Mouse (Mus musculus) megakaryocyte, embryonic 14.5 days (primary cell): ENCODE measurements around the gene S100b. TPM values are rescaled to one million over a fixed set of nuclear protein-coding genes. Genes with fewer than 3 reads are reported as not detected.
A peak's percentile ranks its signal among the peaks of the same experiment; 100 is the strongest.

Experiments
- H3K27me3 ChIP-seq: replicated peaks from 2 replicates; pipeline ENCODE3; 2012; ENCODE audit warnings: inconsistent platforms
- H3K36me3 ChIP-seq: replicated peaks from 2 replicates; pipeline ENCODE3; 2012; ENCODE audit warnings: low read length, inconsistent platforms, mixed read lengths
- H3K4me1 ChIP-seq: 2 replicates; pipeline ENCODE4 v1.6.1; 2012; ENCODE audit warnings: inconsistent platforms
- H3K4me3 ChIP-seq: replicated peaks from 2 replicates; pipeline ENCODE3; 2012; ENCODE audit warnings: moderate library complexity, mild to moderate bottlenecking, inconsistent platforms
- H3K9me3 ChIP-seq: 2 replicates; pipeline ENCODE4 v1.6.1; 2012; ENCODE audit warnings: inconsistent platforms
- FLI1 ChIP-seq: IDR thresholded peaks from 2 replicates; pipeline ENCODE4 v1.6.1; 2012; ENCODE audit warnings: low read length, inconsistent platforms, mixed read lengths
- GATA1 ChIP-seq: IDR thresholded peaks from 3 replicates; pipeline ENCODE4 v1.6.1; 2012; ENCODE audit warnings: mixed read lengths, low read length, inconsistent platforms, borderline replicate concordance
- polyA plus RNA-seq: library from polyadenylated mRNA; stranded (reverse); fragments of >175 nt; gene quantifications from 2 replicates; pipeline ENCODE4 v1.2.3, GENCODE M21; 2012; ENCODE audit warnings: low replicate concordance; ENCODE audit not compliant: insufficient read depth

S100b gene
- polyA plus RNA-seq, 1 experiment = not detected

GRCm38 (mm10) chr10:76237341-76238225 is 16.1 kb upstream of the S100b start, which contains the start of gene Prmt2:
Gene Prmt2, minus strand, starts transcription at chr10:76237865.
- Histone ChIP-seq H3K4me1 (peaks cover 22% of the 10 kb centered on the region), H3K9me3 (no peaks in the 10 kb centered on the region), H3K36me3 (peaks cover 13% of the 10 kb centered on the region), H3K4me3 (peak within 1 kb of the TSS; percentile 98), H3K27me3 (peaks cover 5% of the 10 kb centered on the region)
- TF ChIP-seq FLI1 = no peak
- no peak for TF ChIP-seq GATA1

DNA sequence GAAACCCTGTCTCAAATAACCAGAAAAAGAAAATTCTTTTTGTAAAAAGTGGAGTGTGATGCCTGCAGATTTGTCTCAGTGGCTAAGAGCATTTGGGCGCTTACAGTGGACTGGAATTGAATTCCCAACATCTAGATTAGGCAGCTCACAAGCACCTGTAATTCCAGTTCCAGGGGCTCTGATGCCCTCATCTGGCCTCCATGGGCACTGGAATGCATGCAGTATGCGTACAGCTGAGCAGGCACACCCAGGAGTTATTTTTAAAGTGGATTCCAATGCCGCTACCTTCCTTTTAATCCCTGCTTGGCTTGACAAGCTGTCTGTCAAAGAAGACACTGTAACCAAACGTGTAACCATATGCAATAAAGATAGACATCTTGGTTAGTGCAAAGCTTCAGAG is 14.3 kb upstream of the S100b start:
- TF ChIP-seq GATA1 (no peak), FLI1 (no peak)
- Histone ChIP-seq H3K36me3 (peaks cover 13% of the 10 kb centered on the region), H3K27me3 (peaks cover 10% of the 10 kb centered on the region), H3K4me3 (no peak overlapping the region), H3K4me1 (peaks cover 22% of the 10 kb centered on the region), H3K9me3 (peaks cover 8% of the 10 kb centered on the region; the same call in 1 of the 2 replicates)

DNA sequence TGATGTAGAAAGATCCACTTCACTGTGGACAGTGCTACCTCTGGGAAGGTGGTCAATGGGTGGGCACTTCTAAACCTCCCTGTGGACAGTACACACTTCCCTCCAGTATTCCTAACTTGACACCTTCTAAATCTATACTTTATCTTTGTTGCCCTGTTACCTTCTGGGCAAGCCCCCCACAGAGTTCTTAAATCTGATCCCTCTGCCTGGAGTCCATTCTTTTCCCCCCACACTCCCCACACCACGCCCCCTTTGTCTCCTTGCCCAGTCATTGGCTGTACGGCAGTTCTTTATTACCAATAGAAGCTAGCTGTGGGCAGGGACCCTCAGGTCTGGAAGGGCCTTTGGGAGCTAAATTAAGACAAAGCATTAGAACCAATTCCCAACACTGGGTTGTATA is 8.5 kb upstream of the S100b start:
- TF ChIP-seq GATA1 = no peak
- no peak for TF ChIP-seq FLI1
- Histone ChIP-seq H3K27me3 (peaks cover 27% of the 10 kb centered on the region), H3K4me3 (no peak overlapping the region), H3K4me1 (no peaks in the 10 kb centered on the region; the same call in 1 of the 2 replicates), H3K9me3 (peaks cover 8% of the 10 kb centered on the region; the same call in 1 of the 2 replicates), H3K36me3 (no peaks in the 10 kb centered on the region)

DNA sequence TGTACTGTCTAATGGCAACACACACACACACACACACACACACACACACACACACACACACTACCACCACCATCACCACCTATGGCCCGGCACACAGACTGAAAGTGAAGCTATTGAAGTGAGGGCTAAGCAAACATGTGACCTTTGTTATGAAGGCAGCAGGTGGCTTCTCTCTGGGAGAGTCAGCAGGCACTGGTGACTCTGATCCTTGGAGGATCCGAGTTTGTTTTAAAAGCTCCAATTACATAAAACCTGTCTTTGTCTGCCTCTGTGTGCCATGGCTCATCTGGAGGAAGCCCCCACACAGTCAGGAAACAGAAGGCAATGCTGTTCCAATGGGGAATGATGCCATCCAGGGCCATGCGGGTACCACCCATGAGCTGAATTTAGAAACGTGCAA is 7.1 kb upstream of the S100b start:
- H3K9me3 ChIP-seq = peaks cover 8% of the 10 kb centered on the region; the same call in 1 of the 2 replicates
- TF ChIP-seq GATA1 (no peak), FLI1 (no peak)
- peaks cover 26% of the 10 kb centered on the region for H3K27me3 ChIP-seq
- no peak overlapping the region for H3K4me3 ChIP-seq
- H3K36me3 ChIP-seq = no peaks in the 10 kb centered on the region
- no peaks in the 10 kb centered on the region; the same call in 1 of the 2 replicates for H3K4me1 ChIP-seq

DNA sequence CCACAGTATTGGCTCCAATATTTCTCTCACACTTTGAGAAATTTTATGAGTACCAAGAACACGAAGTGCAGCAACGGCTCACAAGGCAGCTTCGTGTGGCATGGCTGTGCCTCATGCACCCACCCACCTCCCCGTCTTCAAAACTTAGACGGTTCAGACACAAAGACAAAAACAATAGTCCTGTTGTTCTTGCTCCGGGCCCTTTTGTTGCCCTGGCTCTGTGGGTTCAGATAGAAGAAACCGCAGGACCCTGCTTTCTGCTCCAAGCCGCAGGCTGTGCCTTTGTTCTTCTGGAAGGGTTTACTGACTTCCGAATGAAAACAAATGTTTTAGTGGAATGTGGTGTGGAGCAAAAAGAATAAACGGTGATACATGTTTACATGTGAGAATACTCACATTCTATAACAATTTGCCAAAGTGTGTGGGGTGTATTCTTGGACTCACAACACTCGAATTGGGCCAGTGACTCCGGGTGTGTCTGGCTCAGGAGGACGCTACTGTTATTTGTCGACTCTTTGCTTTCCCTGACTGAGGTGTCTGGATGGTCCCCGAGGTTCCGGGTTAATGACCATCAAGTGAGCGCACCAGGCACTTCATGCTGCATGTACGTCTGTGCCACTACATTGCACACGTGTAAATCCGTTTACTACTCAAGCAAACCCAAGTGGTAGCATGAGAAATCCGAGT is 5.5 kb upstream of the S100b start:
- TF ChIP-seq GATA1 (no peak), FLI1 (no peak)
- no peak overlapping the region for H3K4me3 ChIP-seq
- peaks cover 8% of the 10 kb centered on the region; the same call in 1 of the 2 replicates for H3K9me3 ChIP-seq
- no peaks in the 10 kb centered on the region for H3K36me3 ChIP-seq
- peaks cover 5% of the 10 kb centered on the region for H3K4me1 ChIP-seq
- peaks cover 22% of the 10 kb centered on the region for H3K27me3 ChIP-seq

DNA sequence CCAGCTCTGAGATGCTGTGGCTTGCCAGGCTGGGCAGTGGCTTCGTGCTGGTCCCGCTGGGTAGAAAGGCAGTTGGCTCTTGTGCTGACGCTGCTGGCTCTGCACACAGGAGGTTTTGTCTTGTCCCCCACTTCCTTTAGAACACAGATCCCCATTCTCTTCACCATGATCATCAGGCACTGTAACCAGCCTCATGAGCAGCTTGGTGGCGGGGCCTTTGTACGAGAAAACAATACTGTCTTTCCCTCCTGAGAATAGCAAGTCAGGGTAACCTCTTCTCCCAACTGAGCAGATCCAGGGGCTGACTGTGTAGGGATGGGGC is 5.0 kb upstream of the S100b start:
- no peak overlapping the region for H3K4me3 ChIP-seq
- peaks cover 4% of the 10 kb centered on the region; the same call in 1 of the 2 replicates for H3K9me3 ChIP-seq
- peaks cover 24% of the 10 kb centered on the region for H3K27me3 ChIP-seq
- H3K4me1 ChIP-seq = peaks cover 5% of the 10 kb centered on the region
- no peak for TF ChIP-seq FLI1
- TF ChIP-seq GATA1 = no peak
- H3K36me3 ChIP-seq = no peaks in the 10 kb centered on the region

DNA sequence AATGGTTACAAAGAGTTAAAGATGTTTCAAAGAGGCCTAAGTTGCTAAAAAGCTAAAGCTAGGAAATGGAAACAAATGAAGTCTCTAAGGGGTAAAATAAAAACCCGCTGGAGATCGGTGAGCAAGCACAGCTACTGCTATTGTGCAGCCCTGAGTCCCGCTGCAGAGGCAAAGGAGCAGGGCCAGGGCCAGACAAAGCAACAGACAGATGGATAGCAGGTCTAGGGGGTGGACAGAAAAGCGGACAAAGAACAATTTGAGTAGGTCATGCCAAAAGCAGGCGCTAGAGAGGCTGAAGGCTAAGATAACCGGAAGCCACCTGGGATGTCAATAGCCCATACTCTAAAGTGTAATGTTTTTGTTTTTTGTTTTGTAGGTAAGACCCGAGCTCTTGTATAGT is 2.8 kb upstream of the S100b start:
- no peaks in the 10 kb centered on the region for H3K36me3 ChIP-seq
- H3K9me3 ChIP-seq = no peaks in the 10 kb centered on the region
- no peak overlapping the region for H3K4me3 ChIP-seq
- peaks cover 5% of the 10 kb centered on the region for H3K4me1 ChIP-seq
- H3K27me3 ChIP-seq = peaks cover 27% of the 10 kb centered on the region
- TF ChIP-seq FLI1 (no peak), GATA1 (no peak)

DNA sequence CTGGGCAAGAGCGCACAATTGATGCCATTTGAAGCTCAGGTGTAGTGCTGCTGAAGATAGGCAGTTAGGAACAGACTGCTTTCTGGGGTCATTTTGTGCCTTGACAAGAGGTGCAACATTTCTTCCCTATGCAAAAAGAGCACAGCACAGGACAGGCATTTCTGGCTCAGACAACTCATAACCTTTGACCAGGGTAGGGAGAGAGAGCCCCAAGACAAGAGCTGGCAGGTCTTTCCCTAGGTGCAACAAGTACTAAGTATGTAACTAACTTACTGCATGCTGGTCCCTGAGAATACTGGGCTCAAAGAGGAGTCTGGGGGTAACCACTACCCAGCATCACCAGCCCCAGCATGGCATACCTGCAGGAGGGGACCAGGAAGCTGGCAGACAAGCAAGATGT is 574 bp upstream of the S100b start:
- H3K4me3 ChIP-seq = no peak overlapping the region
- H3K4me1 ChIP-seq = peaks cover 19% of the 10 kb centered on the region
- peaks cover 19% of the 10 kb centered on the region for H3K27me3 ChIP-seq
- TF ChIP-seq FLI1 = no peak
- TF ChIP-seq GATA1 = no peak
- H3K36me3 ChIP-seq = no peaks in the 10 kb centered on the region
- no peaks in the 10 kb centered on the region for H3K9me3 ChIP-seq

- TF ChIP-seq FLI1 = no peak
- no peak for TF ChIP-seq GATA1
- H3K27me3 ChIP-seq = peaks cover 9% of the 10 kb centered on the region
Observed at GRCm38 (mm10) chr10:76255617-76256016, 2.0 kb downstream of the S100b start.

DNA sequence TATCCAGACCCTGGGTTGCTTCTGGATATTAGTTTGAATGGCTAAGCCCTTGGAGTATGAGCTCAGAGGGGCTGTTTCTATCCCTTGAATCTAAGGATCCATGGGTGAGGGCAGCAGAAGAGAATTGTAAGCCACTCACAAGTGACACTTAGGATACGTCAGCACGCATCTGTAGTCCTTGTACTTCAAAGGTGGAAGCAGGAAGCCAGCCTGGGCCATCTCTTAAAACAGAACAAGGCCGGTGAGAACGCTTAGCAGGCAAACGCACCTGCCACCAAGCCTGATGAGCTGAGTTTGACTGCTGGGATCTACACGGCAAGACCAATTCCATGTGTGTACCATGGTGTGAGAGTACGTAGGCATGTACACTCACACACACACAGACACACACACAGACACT is 3.6 kb downstream of the S100b start:
- TF ChIP-seq FLI1 (no peak), GATA1 (no peak)
- peaks cover under 1% of the 10 kb centered on the region for H3K36me3 ChIP-seq

More at GRCm38 (mm10) chr10:76255617-76256016, 2.0 kb downstream of the S100b start:
- peaks cover 28% of the 10 kb centered on the region for H3K4me1 ChIP-seq
- no peaks in the 10 kb centered on the region for H3K36me3 ChIP-seq
- no peaks in the 10 kb centered on the region for H3K9me3 ChIP-seq
- H3K4me3 ChIP-seq = no peak overlapping the region

More for the DNA sequence above, 3.6 kb downstream of the S100b start:
- Histone ChIP-seq H3K4me1 (peaks cover 27% of the 10 kb centered on the region), H3K4me3 (no peak overlapping the region), H3K9me3 (no peaks in the 10 kb centered on the region), H3K27me3 (peaks cover 9% of the 10 kb centered on the region)
